Mouse (Mus musculus): ENCODE results near the gene Nbea.

The Nbea gene

GRCm38 (mm10) chr3:55782771-55783170 is 400.7 kb downstream of the Nbea start:
- Histone ChIP-seq H3K36me3 (ENCODE audit: insufficient read depth, low read length) (no peaks in the 10 kb centered on the region), H3K4me1 (replicated peaks; ENCODE audit: low read depth, low read length) (peaks cover 39% of the 10 kb centered on the region), H3K9me3 (ENCODE audit: low read length) (no peaks in the 10 kb centered on the region), H3K4me3 (replicated peaks; ENCODE audit: low read length) (peak overlapping the region; percentile 51), H3K27me3 (ENCODE audit: insufficient read depth, low read length) (peaks cover 76% of the 10 kb centered on the region)
- no peak for TF ChIP-seq NANOG (IDR thresholded peaks at IDR 0.05; ENCODE audit: borderline replicate concordance, low read length)
- TF ChIP-seq CTCF (conservative IDR thresholded peaks at IDR 0.05; ENCODE audit: low read length): no peak
- no peak for TF ChIP-seq POU5F1 (IDR thresholded peaks at IDR 0.05; ENCODE audit: borderline replicate concordance, low read length)

GRCm38 (mm10) chr3:55782056-55782687 is 401.3 kb downstream of the Nbea start, which contains the start of gene Mab21l1:
TSS of gene Mab21l1 (plus strand) at chr3:55782510.
- no peak for TF ChIP-seq NANOG (IDR thresholded peaks at IDR 0.05; ENCODE audit: borderline replicate concordance, low read length)
- TF ChIP-seq POU5F1 (IDR thresholded peaks at IDR 0.05; ENCODE audit: borderline replicate concordance, low read length): no peak
- no peak for TF ChIP-seq CTCF (conservative IDR thresholded peaks at IDR 0.05; ENCODE audit: low read length)
- H3K4me3 ChIP-seq (replicated peaks; ENCODE audit: low read length): peak within 1 kb of the TSS; percentile 51
- H3K27me3 ChIP-seq (ENCODE audit: insufficient read depth, low read length): peaks cover 76% of the 10 kb centered on the region
- H3K9me3 ChIP-seq (ENCODE audit: low read length): no peaks in the 10 kb centered on the region
- H3K36me3 ChIP-seq (ENCODE audit: insufficient read depth, low read length): no peaks in the 10 kb centered on the region
- peaks cover 37% of the 10 kb centered on the region for H3K4me1 ChIP-seq (replicated peaks; ENCODE audit: low read depth, low read length)

GRCm38 (mm10) chr3:55781429-55782055 is 402.0 kb downstream of the Nbea start:
- Histone ChIP-seq H3K4me1 (replicated peaks; ENCODE audit: low read depth, low read length) (peaks cover 32% of the 10 kb centered on the region), H3K27me3 (ENCODE audit: insufficient read depth, low read length) (peaks cover 71% of the 10 kb centered on the region), H3K9me3 (ENCODE audit: low read length) (no peaks in the 10 kb centered on the region), H3K36me3 (ENCODE audit: insufficient read depth, low read length) (no peaks in the 10 kb centered on the region), H3K4me3 (replicated peaks; ENCODE audit: low read length) (no peak overlapping the region)
- no peak for TF ChIP-seq POU5F1 (IDR thresholded peaks at IDR 0.05; ENCODE audit: borderline replicate concordance, low read length)
- TF ChIP-seq NANOG (IDR thresholded peaks at IDR 0.05; ENCODE audit: borderline replicate concordance, low read length): no peak
- no peak for TF ChIP-seq CTCF (conservative IDR thresholded peaks at IDR 0.05; ENCODE audit: low read length)

- Histone ChIP-seq H3K36me3 (ENCODE audit: insufficient read depth, low read length) (no peaks in the 10 kb centered on the region), H3K4me3 (replicated peaks; ENCODE audit: low read length) (peak overlapping the region; percentile 66), H3K27me3 (ENCODE audit: insufficient read depth, low read length) (peaks cover 61% of the 10 kb centered on the region), H3K9me3 (ENCODE audit: low read length) (no peaks in the 10 kb centered on the region), H3K4me1 (replicated peaks; ENCODE audit: low read depth, low read length) (peaks cover 32% of the 10 kb centered on the region)
- TF ChIP-seq NANOG (IDR thresholded peaks at IDR 0.05; ENCODE audit: borderline replicate concordance, low read length) (no peak), POU5F1 (IDR thresholded peaks at IDR 0.05; ENCODE audit: borderline replicate concordance, low read length) (no peak), CTCF (conservative IDR thresholded peaks at IDR 0.05; ENCODE audit: low read length) (no peak)
Observed at GRCm38 (mm10) chr3:55780120-55781070, 403.1 kb downstream of the Nbea start.

GRCm38 (mm10) chr3:55778764-55779730 is 404.5 kb downstream of the Nbea start:
- no peak overlapping the region for H3K4me3 ChIP-seq (replicated peaks; ENCODE audit: low read length)
- H3K4me1 ChIP-seq (replicated peaks; ENCODE audit: low read depth, low read length): peaks cover 32% of the 10 kb centered on the region

GRCm38 (mm10) chr3:55777501-55777900 is 406.0 kb downstream of the Nbea start:
- Histone ChIP-seq H3K36me3 (ENCODE audit: insufficient read depth, low read length) (no peaks in the 10 kb centered on the region), H3K9me3 (ENCODE audit: low read length) (no peaks in the 10 kb centered on the region), H3K4me1 (replicated peaks; ENCODE audit: low read depth, low read length) (peaks cover 17% of the 10 kb centered on the region), H3K4me3 (replicated peaks; ENCODE audit: low read length) (no peak overlapping the region), H3K27me3 (ENCODE audit: insufficient read depth, low read length) (peaks cover 40% of the 10 kb centered on the region)
- TF ChIP-seq CTCF (conservative IDR thresholded peaks at IDR 0.05; ENCODE audit: low read length): no peak
- no peak for TF ChIP-seq NANOG (IDR thresholded peaks at IDR 0.05; ENCODE audit: borderline replicate concordance, low read length)
- TF ChIP-seq POU5F1 (IDR thresholded peaks at IDR 0.05; ENCODE audit: borderline replicate concordance, low read length): no peak

More at GRCm38 (mm10) chr3:55778764-55779730, 404.5 kb downstream of the Nbea start:
- Histone ChIP-seq H3K36me3 (ENCODE audit: insufficient read depth, low read length) (no peaks in the 10 kb centered on the region), H3K27me3 (ENCODE audit: insufficient read depth, low read length) (peaks cover 56% of the 10 kb centered on the region), H3K9me3 (ENCODE audit: low read length) (no peaks in the 10 kb centered on the region)
- TF ChIP-seq CTCF (conservative IDR thresholded peaks at IDR 0.05; ENCODE audit: low read length): no peak
- TF ChIP-seq POU5F1 (IDR thresholded peaks at IDR 0.05; ENCODE audit: borderline replicate concordance, low read length): no peak
- no peak for TF ChIP-seq NANOG (IDR thresholded peaks at IDR 0.05; ENCODE audit: borderline replicate concordance, low read length)

- H3K4me1 ChIP-seq (replicated peaks; ENCODE audit: low read depth, low read length): peaks cover 10% of the 10 kb centered on the region; the same call in 1 of the 2 replicates
- no peaks in the 10 kb centered on the region for H3K9me3 ChIP-seq (ENCODE audit: low read length)
- H3K36me3 ChIP-seq (ENCODE audit: insufficient read depth, low read length): no peaks in the 10 kb centered on the region
- peaks cover 25% of the 10 kb centered on the region for H3K27me3 ChIP-seq (ENCODE audit: insufficient read depth, low read length)
- no peak overlapping the region for H3K4me3 ChIP-seq (replicated peaks; ENCODE audit: low read length)
- TF ChIP-seq CTCF (conservative IDR thresholded peaks at IDR 0.05; ENCODE audit: low read length): no peak
- TF ChIP-seq POU5F1 (IDR thresholded peaks at IDR 0.05; ENCODE audit: borderline replicate concordance, low read length): no peak
- TF ChIP-seq NANOG (IDR thresholded peaks at IDR 0.05; ENCODE audit: borderline replicate concordance, low read length): no peak
Observed at GRCm38 (mm10) chr3:55775753-55776152, 407.7 kb downstream of the Nbea start.

Data from E14TG2a.4 (cell line).